Mouse (Mus musculus): ENCODE results near the gene Tbxa2r. TPM values are rescaled to one million over a fixed set of nuclear protein-coding genes. Genes with fewer than 3 reads are reported as not detected.

Gene Tbxa2r
- 22.3 and 23.6 TPM in 2 replicates for polyA plus RNA-seq (2014; fragmentation: Nextera tagmentation; extraction: Ambion mirVana)

- peak within 1 kb of the TSS; percentile 29 for H3K4me3 ChIP-seq (ENCODE audit: low read depth, low read length)
- ATAC-seq (replicated peaks; ENCODE audit: low FRiP score, low TSS enrichment, low read depth) (no peak), DNase-seq (ENCODE audit: low spot score) (no peak)
Measured at GRCm38 (mm10) chr10:81328386-81328785, at the start of gene Tbxa2r. Gene Tbxa2r (plus strand): TSS chr10:81328731.

DNA sequence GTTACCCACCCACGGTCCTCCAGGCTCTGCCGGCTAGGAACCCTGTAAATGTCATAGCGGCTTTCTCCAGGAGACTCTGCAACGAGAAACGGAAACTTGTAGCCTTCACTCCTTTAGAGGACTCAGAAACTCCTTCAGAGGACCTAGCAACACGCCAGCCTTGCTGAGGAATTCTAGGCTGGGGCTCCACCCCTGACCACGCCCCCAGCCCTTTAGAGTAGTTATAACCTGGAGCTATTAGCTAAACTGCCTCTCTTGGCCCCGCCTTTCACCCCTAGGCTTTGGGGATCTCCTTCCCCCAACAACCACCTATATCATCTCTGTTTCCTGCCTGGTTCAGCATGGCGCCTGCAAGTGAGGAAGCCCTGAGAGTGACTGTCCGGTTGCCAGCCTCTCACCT lies 49.0 kb upstream of the Tbxa2r start:
- no peak for ATAC-seq (replicated peaks; ENCODE audit: low FRiP score, low TSS enrichment, low read depth)
- H3K4me1 ChIP-seq (replicated peaks; ENCODE audit: control insufficient read depth, insufficient read depth, low read length) = peaks cover 7% of the 10 kb centered on the region; the same call in 1 of the 2 replicates
- no peak for DNase-seq (ENCODE audit: low spot score)

More at GRCm38 (mm10) chr10:81328386-81328785, at the start of gene Tbxa2r:
- Histone ChIP-seq H3K27me3 (replicated peaks; ENCODE audit: control insufficient read depth, insufficient read depth, low read length) (0 out of 2 replicates have a peak, but pooled peaks cover 6% of the 10 kb centered on the region), H3K36me3 (ENCODE audit: control insufficient read depth, insufficient read depth, low read length) (peaks cover 43% of the 10 kb centered on the region), H3K9me3 (ENCODE audit: control insufficient read depth, low read length) (no peaks in the 10 kb centered on the region), H3K9ac (ENCODE audit: low read length) (peak within 1 kb of the TSS; percentile 34), H3K4me2 (ENCODE audit: low read length) (peak within 1 kb of the TSS; percentile 54), H3K27ac (ENCODE audit: low read depth) (peak within 1 kb of the TSS; percentile 94), H3K4me1 (replicated peaks; ENCODE audit: control insufficient read depth, insufficient read depth, low read length) (peaks cover 34% of the 10 kb centered on the region)
- WGBS = 8% methylated on average over 10 of the region's 10 CpGs

GRCm38 (mm10) chr10:81284189-81284588 lies 44.3 kb upstream of the Tbxa2r start:
- no peak overlapping the region for H3K27ac ChIP-seq (ENCODE audit: low read depth)
- peaks cover 22% of the 10 kb centered on the region for H3K27me3 ChIP-seq (replicated peaks; ENCODE audit: control insufficient read depth, insufficient read depth, low read length)
- DNase-seq (ENCODE audit: low spot score) (no peak), ATAC-seq (replicated peaks; ENCODE audit: low FRiP score, low TSS enrichment, low read depth) (no peak)
- no peaks in the 10 kb centered on the region for H3K36me3 ChIP-seq (ENCODE audit: control insufficient read depth, insufficient read depth, low read length)
- peak overlapping the region; percentile 45; the same call in 1 of the 2 replicates for H3K4me3 ChIP-seq (ENCODE audit: low read depth, low read length)
- WGBS = 45% methylated on average over 6 of the region's 6 CpGs
- no peaks in the 10 kb centered on the region for H3K9me3 ChIP-seq (ENCODE audit: control insufficient read depth, low read length)
- peak overlapping the region; percentile 55 for H3K4me2 ChIP-seq (ENCODE audit: low read length)
- H3K4me1 ChIP-seq (replicated peaks; ENCODE audit: control insufficient read depth, insufficient read depth, low read length) = peaks cover 9% of the 10 kb centered on the region; the same call in 1 of the 2 replicates
- H3K9ac ChIP-seq (ENCODE audit: low read length) = no peak overlapping the region

More for the DNA sequence above, 49.0 kb upstream of the Tbxa2r start:
- H3K27ac ChIP-seq (ENCODE audit: low read depth) = no peak overlapping the region
- no peak overlapping the region for H3K9ac ChIP-seq (ENCODE audit: low read length)
- 32% methylated on average over 10 of the region's 10 CpGs for WGBS
- H3K4me2 ChIP-seq (ENCODE audit: low read length) = peak overlapping the region; percentile 23; the same call in 1 of the 2 replicates
- H3K27me3 ChIP-seq (replicated peaks; ENCODE audit: control insufficient read depth, insufficient read depth, low read length) = peaks cover 12% of the 10 kb centered on the region
- H3K4me3 ChIP-seq (ENCODE audit: low read depth, low read length) = no peak overlapping the region
- H3K9me3 ChIP-seq (ENCODE audit: control insufficient read depth, low read length) = no peaks in the 10 kb centered on the region
- H3K36me3 ChIP-seq (ENCODE audit: control insufficient read depth, insufficient read depth, low read length) = no peaks in the 10 kb centered on the region

DNA sequence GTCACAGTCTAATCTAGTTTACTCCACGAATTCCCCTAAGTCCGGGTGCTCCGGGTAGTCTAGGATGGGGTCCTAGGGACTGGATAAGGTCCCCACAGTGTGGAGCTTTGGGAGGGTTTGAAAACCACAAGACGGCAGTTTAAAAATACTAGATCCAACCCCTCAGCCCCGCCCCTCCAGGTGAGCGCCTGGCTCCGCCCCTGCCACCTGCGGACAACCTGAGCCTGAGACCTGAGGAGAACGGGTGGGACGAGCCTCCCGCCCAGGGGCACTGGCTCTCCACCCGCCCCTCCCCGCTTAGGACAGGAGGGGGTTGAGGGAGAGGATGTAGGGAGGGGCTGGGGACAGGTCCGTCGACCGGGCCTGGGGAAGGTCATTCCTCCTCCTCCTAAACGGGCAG lies 43.8 kb upstream of the Tbxa2r start:
- Histone ChIP-seq H3K9ac (ENCODE audit: low read length) (no peak overlapping the region; the same call in 1 of the 2 replicates), H3K27ac (ENCODE audit: low read depth) (no peak overlapping the region), H3K27me3 (replicated peaks; ENCODE audit: control insufficient read depth, insufficient read depth, low read length) (peaks cover 24% of the 10 kb centered on the region), H3K9me3 (ENCODE audit: control insufficient read depth, low read length) (no peaks in the 10 kb centered on the region), H3K4me3 (ENCODE audit: low read depth, low read length) (peak overlapping the region; percentile 45), H3K4me2 (ENCODE audit: low read length) (peak overlapping the region; percentile 55), H3K4me1 (replicated peaks; ENCODE audit: control insufficient read depth, insufficient read depth, low read length) (0 out of 2 replicates have a peak, but pooled peaks cover 4% of the 10 kb centered on the region), H3K36me3 (ENCODE audit: control insufficient read depth, insufficient read depth, low read length) (no peaks in the 10 kb centered on the region)
- WGBS = 6% methylated on average over 17 of the region's 17 CpGs
- DNase-seq (ENCODE audit: low spot score) (peak; percentile 77), ATAC-seq (replicated peaks; ENCODE audit: low FRiP score, low TSS enrichment, low read depth) (peak; percentile 38)

- H3K36me3 ChIP-seq (ENCODE audit: control insufficient read depth, insufficient read depth, low read length) = no peaks in the 10 kb centered on the region
- DNase-seq (ENCODE audit: low spot score) (peak; percentile 97), ATAC-seq (replicated peaks; ENCODE audit: low FRiP score, low TSS enrichment, low read depth) (peak; percentile 73)
- 0 out of 2 replicates have a peak, but pooled peaks cover 9% of the 10 kb centered on the region for H3K4me1 ChIP-seq (replicated peaks; ENCODE audit: control insufficient read depth, insufficient read depth, low read length)
- H3K4me2 ChIP-seq (ENCODE audit: low read length) = peak overlapping the region; percentile 55
- peak overlapping the region; percentile 33; the same call in 1 of the 2 replicates for H3K27ac ChIP-seq (ENCODE audit: low read depth)
- 2% methylated on average over 54 of the region's 54 CpGs for WGBS
- no peaks in the 10 kb centered on the region for H3K9me3 ChIP-seq (ENCODE audit: control insufficient read depth, low read length)
- H3K4me3 ChIP-seq (ENCODE audit: low read depth, low read length) = peak overlapping the region; percentile 45
- H3K9ac ChIP-seq (ENCODE audit: low read length) = peak overlapping the region; percentile 49
- H3K27me3 ChIP-seq (replicated peaks; ENCODE audit: control insufficient read depth, insufficient read depth, low read length) = peaks cover 35% of the 10 kb centered on the region
Measured at GRCm38 (mm10) chr10:81285694-81286450, 42.7 kb upstream of the Tbxa2r start.

GRCm38 (mm10) chr10:81286586-81286985 lies 41.9 kb upstream of the Tbxa2r start:
- Histone ChIP-seq H3K4me1 (replicated peaks; ENCODE audit: control insufficient read depth, insufficient read depth, low read length) (0 out of 2 replicates have a peak, but pooled peaks cover 11% of the 10 kb centered on the region), H3K4me2 (ENCODE audit: low read length) (peak overlapping the region; percentile 55; the same call in 1 of the 2 replicates), H3K4me3 (ENCODE audit: low read depth, low read length) (no peak overlapping the region), H3K27ac (ENCODE audit: low read depth) (peak overlapping the region; percentile 40), H3K9ac (ENCODE audit: low read length) (no peak overlapping the region), H3K27me3 (replicated peaks; ENCODE audit: control insufficient read depth, insufficient read depth, low read length) (peaks cover 42% of the 10 kb centered on the region), H3K36me3 (ENCODE audit: control insufficient read depth, insufficient read depth, low read length) (no peaks in the 10 kb centered on the region), H3K9me3 (ENCODE audit: control insufficient read depth, low read length) (no peaks in the 10 kb centered on the region)
- ATAC-seq (replicated peaks; ENCODE audit: low FRiP score, low TSS enrichment, low read depth) = 0 out of 2 replicates have a peak, but pooled peaks have one; percentile 3
- DNase-seq (ENCODE audit: low spot score) = peak; percentile 69
- WGBS = 36% methylated on average over 6 of the region's 6 CpGs

GRCm38 (mm10) chr10:81287513-81288157 lies 40.9 kb upstream of the Tbxa2r start:
- DNase-seq (ENCODE audit: low spot score) (peak; percentile 90), ATAC-seq (replicated peaks; ENCODE audit: low FRiP score, low TSS enrichment, low read depth) (no peak)
- H3K27me3 ChIP-seq (replicated peaks; ENCODE audit: control insufficient read depth, insufficient read depth, low read length) = peaks cover 38% of the 10 kb centered on the region
- H3K36me3 ChIP-seq (ENCODE audit: control insufficient read depth, insufficient read depth, low read length) = no peaks in the 10 kb centered on the region
- no peak overlapping the region for H3K9ac ChIP-seq (ENCODE audit: low read length)
- 0 out of 2 replicates have a peak, but pooled peaks cover 11% of the 10 kb centered on the region for H3K4me1 ChIP-seq (replicated peaks; ENCODE audit: control insufficient read depth, insufficient read depth, low read length)
- WGBS = 60% methylated on average over 8 of the region's 8 CpGs
- H3K9me3 ChIP-seq (ENCODE audit: control insufficient read depth, low read length) = no peaks in the 10 kb centered on the region
- no peak overlapping the region for H3K4me2 ChIP-seq (ENCODE audit: low read length)
- H3K27ac ChIP-seq (ENCODE audit: low read depth) = no peak overlapping the region
- H3K4me3 ChIP-seq (ENCODE audit: low read depth, low read length) = no peak overlapping the region

DNA sequence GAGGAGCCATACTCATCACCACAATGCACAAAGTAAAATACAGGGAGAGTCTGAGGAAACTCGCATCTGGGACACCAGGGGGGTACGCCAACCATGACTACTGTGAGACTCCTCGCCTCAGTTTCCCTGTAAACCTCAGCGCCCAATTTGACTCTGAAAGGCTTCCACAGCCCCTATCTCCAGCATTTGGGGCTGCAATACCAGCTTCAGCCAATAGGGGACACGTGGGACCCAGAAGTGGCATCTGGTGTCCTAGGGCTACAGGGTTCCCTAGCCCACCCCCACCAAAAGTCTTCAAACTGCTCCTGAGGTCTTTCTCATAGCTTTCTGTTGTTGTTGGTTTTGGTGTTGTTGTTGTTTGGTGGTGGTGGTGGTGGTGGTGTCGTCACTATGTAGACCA lies 39.9 kb upstream of the Tbxa2r start:
- H3K4me2 ChIP-seq (ENCODE audit: low read length) = no peak overlapping the region
- H3K9ac ChIP-seq (ENCODE audit: low read length) = no peak overlapping the region
- peaks cover 11% of the 10 kb centered on the region; the same call in 1 of the 2 replicates for H3K4me1 ChIP-seq (replicated peaks; ENCODE audit: control insufficient read depth, insufficient read depth, low read length)
- WGBS = 34% methylated on average over 6 of the region's 6 CpGs
- peak; percentile 79 for DNase-seq (ENCODE audit: low spot score)
- no peaks in the 10 kb centered on the region for H3K9me3 ChIP-seq (ENCODE audit: control insufficient read depth, low read length)
- H3K27me3 ChIP-seq (replicated peaks; ENCODE audit: control insufficient read depth, insufficient read depth, low read length) = peaks cover 38% of the 10 kb centered on the region
- no peaks in the 10 kb centered on the region for H3K36me3 ChIP-seq (ENCODE audit: control insufficient read depth, insufficient read depth, low read length)
- H3K4me3 ChIP-seq (ENCODE audit: low read depth, low read length) = no peak overlapping the region
- H3K27ac ChIP-seq (ENCODE audit: low read depth) = no peak overlapping the region
- ATAC-seq (replicated peaks; ENCODE audit: low FRiP score, low TSS enrichment, low read depth) = no peak
